Mouse (Mus musculus): Measurements from ENCODE around the gene Cacna1s. TPM values are rescaled to one million over a fixed set of nuclear protein-coding genes. Genes with fewer than 3 reads are reported as not detected.
A peak's percentile ranks its signal among the peaks of the same experiment; 100 is the strongest.

Cacna1s gene
- polyA plus RNA-seq, 1 experiment from 2014 or later: 0.29 TPM

GRCm38 (mm10) chr1:136051465-136051864, 1.1 kb upstream of the Cacna1s start:
- ATAC-seq (replicated peaks; ENCODE audit: insufficient number of reproducible peaks, insufficient read depth, low FRiP score, low read depth): peak; percentile 74
- Histone ChIP-seq H3K36me3 (no peaks in the 10 kb centered on the region), H3K27me3 (peaks cover 48% of the 10 kb centered on the region), H3K4me2 (peak overlapping the region; percentile 62), H3K27ac (no peak overlapping the region), H3K9ac (no peak overlapping the region), H3K4me3 (peak overlapping the region; percentile 35), H3K4me1 (replicated peaks) (peaks cover 18% of the 10 kb centered on the region), H3K9me3 (replicated peaks) (no peaks in the 10 kb centered on the region)
- 0% methylated on average over 6 of the region's 6 CpGs for WGBS

- 81% methylated on average over 3 of the region's 3 CpGs for WGBS
- Histone ChIP-seq H3K36me3 (no peaks in the 10 kb centered on the region), H3K27ac (no peak overlapping the region), H3K4me1 (replicated peaks) (peaks cover 14% of the 10 kb centered on the region), H3K4me2 (no peak overlapping the region), H3K9ac (no peak overlapping the region), H3K9me3 (replicated peaks) (no peaks in the 10 kb centered on the region), H3K4me3 (no peak overlapping the region), H3K27me3 (peaks cover 23% of the 10 kb centered on the region)
- ATAC-seq (replicated peaks; ENCODE audit: insufficient number of reproducible peaks, insufficient read depth, low FRiP score, low read depth): no peak
Observed at GRCm38 (mm10) chr1:136055771-136056170, 3.2 kb downstream of the Cacna1s start.

- Histone ChIP-seq H3K4me1 (replicated peaks) (peaks cover 3% of the 10 kb centered on the region; the same call in 1 of the 2 replicates), H3K4me2 (no peak overlapping the region), H3K9ac (no peak overlapping the region), H3K27ac (no peak overlapping the region), H3K27me3 (peaks cover 8% of the 10 kb centered on the region; the same call in 1 of the 2 replicates), H3K9me3 (replicated peaks) (no peaks in the 10 kb centered on the region), H3K4me3 (no peak overlapping the region), H3K36me3 (no peaks in the 10 kb centered on the region)
- 52% methylated on average over 3 of the region's 3 CpGs for WGBS
- no peak for ATAC-seq (replicated peaks; ENCODE audit: insufficient number of reproducible peaks, insufficient read depth, low FRiP score, low read depth)
Observed at GRCm38 (mm10) chr1:136058594-136058993, 6.0 kb downstream of the Cacna1s start.

- WGBS: 61% methylated on average over 9 of the region's 9 CpGs
- H3K4me3 ChIP-seq: no peak overlapping the region
- H3K9me3 ChIP-seq (replicated peaks): no peaks in the 10 kb centered on the region
- H3K36me3 ChIP-seq: no peaks in the 10 kb centered on the region
- H3K27ac ChIP-seq: no peak overlapping the region
- no peak overlapping the region for H3K4me2 ChIP-seq
- peaks cover 6% of the 10 kb centered on the region for H3K4me1 ChIP-seq (replicated peaks)
- H3K27me3 ChIP-seq: 0 out of 2 replicates have a peak, but pooled peaks cover 8% of the 10 kb centered on the region
- no peak overlapping the region for H3K9ac ChIP-seq
- ATAC-seq (replicated peaks; ENCODE audit: insufficient number of reproducible peaks, insufficient read depth, low FRiP score, low read depth): no peak
Observed at GRCm38 (mm10) chr1:136061041-136061789, 8.7 kb downstream of the Cacna1s start.

- 82% methylated on average over 7 of the region's 7 CpGs for WGBS
- no peak overlapping the region for H3K4me3 ChIP-seq
- 0 out of 2 replicates have a peak, but pooled peaks cover 8% of the 10 kb centered on the region for H3K27me3 ChIP-seq
- no peaks in the 10 kb centered on the region for H3K9me3 ChIP-seq (replicated peaks)
- H3K4me1 ChIP-seq (replicated peaks): peaks cover 6% of the 10 kb centered on the region
- no peak for ATAC-seq (replicated peaks; ENCODE audit: insufficient number of reproducible peaks, insufficient read depth, low FRiP score, low read depth)
- H3K9ac ChIP-seq: no peak overlapping the region
- H3K4me2 ChIP-seq: no peak overlapping the region
- H3K27ac ChIP-seq: no peak overlapping the region
- H3K36me3 ChIP-seq: no peaks in the 10 kb centered on the region
Observed at GRCm38 (mm10) chr1:136061790-136062141, 9.2 kb downstream of the Cacna1s start.

GRCm38 (mm10) chr1:136063991-136064390, 11.4 kb downstream of the Cacna1s start:
- peaks cover 5% of the 10 kb centered on the region; the same call in 1 of the 2 replicates for H3K27me3 ChIP-seq
- H3K9me3 ChIP-seq (replicated peaks): no peaks in the 10 kb centered on the region
- no peak overlapping the region for H3K27ac ChIP-seq
- H3K4me1 ChIP-seq (replicated peaks): peaks cover 6% of the 10 kb centered on the region
- no peak for ATAC-seq (replicated peaks; ENCODE audit: insufficient number of reproducible peaks, insufficient read depth, low FRiP score, low read depth)
- no peaks in the 10 kb centered on the region for H3K36me3 ChIP-seq
- no peak overlapping the region for H3K4me2 ChIP-seq
- H3K9ac ChIP-seq: no peak overlapping the region
- 31% methylated on average over 5 of the region's 5 CpGs for WGBS
- H3K4me3 ChIP-seq: no peak overlapping the region

GRCm38 (mm10) chr1:136066621-136067020, 14.1 kb downstream of the Cacna1s start:
- 37% methylated on average over 1 of the region's 1 CpGs for WGBS
- peaks cover 6% of the 10 kb centered on the region for H3K4me1 ChIP-seq (replicated peaks)
- no peaks in the 10 kb centered on the region for H3K36me3 ChIP-seq
- H3K9me3 ChIP-seq (replicated peaks): no peaks in the 10 kb centered on the region
- ATAC-seq (replicated peaks; ENCODE audit: insufficient number of reproducible peaks, insufficient read depth, low FRiP score, low read depth): no peak
- H3K4me3 ChIP-seq: no peak overlapping the region
- no peak overlapping the region for H3K4me2 ChIP-seq
- H3K27ac ChIP-seq: no peak overlapping the region
- H3K27me3 ChIP-seq: peaks cover 5% of the 10 kb centered on the region; the same call in 1 of the 2 replicates
- H3K9ac ChIP-seq: no peak overlapping the region

GRCm38 (mm10) chr1:136067579-136067978, 15.0 kb downstream of the Cacna1s start:
- Histone ChIP-seq H3K27me3 (peaks cover 5% of the 10 kb centered on the region; the same call in 1 of the 2 replicates), H3K4me1 (replicated peaks) (peaks cover 6% of the 10 kb centered on the region), H3K9ac (no peak overlapping the region), H3K9me3 (replicated peaks) (no peaks in the 10 kb centered on the region), H3K27ac (no peak overlapping the region), H3K4me2 (no peak overlapping the region), H3K36me3 (no peaks in the 10 kb centered on the region), H3K4me3 (no peak overlapping the region)
- WGBS: 58% methylated on average over 3 of the region's 3 CpGs
- no peak for ATAC-seq (replicated peaks; ENCODE audit: insufficient number of reproducible peaks, insufficient read depth, low FRiP score, low read depth)

GRCm38 (mm10) chr1:136076086-136076485, 23.5 kb downstream of the Cacna1s start:
- Histone ChIP-seq H3K27ac (no peak overlapping the region), H3K4me2 (no peak overlapping the region), H3K4me1 (replicated peaks) (peaks cover 6% of the 10 kb centered on the region), H3K4me3 (no peak overlapping the region), H3K9me3 (replicated peaks) (no peaks in the 10 kb centered on the region), H3K36me3 (no peaks in the 10 kb centered on the region), H3K9ac (no peak overlapping the region), H3K27me3 (0 out of 2 replicates have a peak, but pooled peaks cover 9% of the 10 kb centered on the region)
- ATAC-seq (replicated peaks; ENCODE audit: insufficient number of reproducible peaks, insufficient read depth, low FRiP score, low read depth): no peak
- 6% methylated on average over 3 of the region's 3 CpGs for WGBS

- H3K27me3 ChIP-seq: 0 out of 2 replicates have a peak, but pooled peaks cover 9% of the 10 kb centered on the region
- H3K27ac ChIP-seq: no peak overlapping the region
- no peak overlapping the region for H3K4me3 ChIP-seq
- no peak for ATAC-seq (replicated peaks; ENCODE audit: insufficient number of reproducible peaks, insufficient read depth, low FRiP score, low read depth)
- H3K4me1 ChIP-seq (replicated peaks): peaks cover 6% of the 10 kb centered on the region
- H3K9me3 ChIP-seq (replicated peaks): no peaks in the 10 kb centered on the region
- no peak overlapping the region for H3K9ac ChIP-seq
- no peaks in the 10 kb centered on the region for H3K36me3 ChIP-seq
- whole genome bisulfite sequencing: 49% methylated on average over 4 of the region's 4 CpGs
- H3K4me2 ChIP-seq: no peak overlapping the region
Observed at GRCm38 (mm10) chr1:136077656-136078055, 25.1 kb downstream of the Cacna1s start.

- Histone ChIP-seq H3K36me3 (no peaks in the 10 kb centered on the region), H3K4me3 (no peak overlapping the region), H3K9me3 (replicated peaks) (no peaks in the 10 kb centered on the region), H3K4me1 (replicated peaks) (peaks cover 11% of the 10 kb centered on the region), H3K4me2 (no peak overlapping the region), H3K9ac (no peak overlapping the region), H3K27me3 (peaks cover 5% of the 10 kb centered on the region; the same call in 1 of the 2 replicates), H3K27ac (no peak overlapping the region)
- WGBS: 78% methylated on average over 1 of the region's 1 CpGs
- no peak for ATAC-seq (replicated peaks; ENCODE audit: insufficient number of reproducible peaks, insufficient read depth, low FRiP score, low read depth)
Observed at GRCm38 (mm10) chr1:136081161-136081560, 28.6 kb downstream of the Cacna1s start.
